Mouse (Mus musculus) c-Kit-positive CD71-positive TER-119-negative erythroid progenitor cells, embryonic 14.5 days (primary cell): ENCODE measurements around the gene Atrnl1.
"Not testable (repeated sequence)": the region's sequence is repeated elsewhere in the genome, so short reads cannot be mapped to it uniquely, and the experiment has no call there.

Experiments used
- DNase-seq: peaks from one replicate; pipeline ENCODE4 v3.0.0-alpha.2; 2013; ENCODE audit warnings: low read depth

Atrnl1 gene

DNA sequence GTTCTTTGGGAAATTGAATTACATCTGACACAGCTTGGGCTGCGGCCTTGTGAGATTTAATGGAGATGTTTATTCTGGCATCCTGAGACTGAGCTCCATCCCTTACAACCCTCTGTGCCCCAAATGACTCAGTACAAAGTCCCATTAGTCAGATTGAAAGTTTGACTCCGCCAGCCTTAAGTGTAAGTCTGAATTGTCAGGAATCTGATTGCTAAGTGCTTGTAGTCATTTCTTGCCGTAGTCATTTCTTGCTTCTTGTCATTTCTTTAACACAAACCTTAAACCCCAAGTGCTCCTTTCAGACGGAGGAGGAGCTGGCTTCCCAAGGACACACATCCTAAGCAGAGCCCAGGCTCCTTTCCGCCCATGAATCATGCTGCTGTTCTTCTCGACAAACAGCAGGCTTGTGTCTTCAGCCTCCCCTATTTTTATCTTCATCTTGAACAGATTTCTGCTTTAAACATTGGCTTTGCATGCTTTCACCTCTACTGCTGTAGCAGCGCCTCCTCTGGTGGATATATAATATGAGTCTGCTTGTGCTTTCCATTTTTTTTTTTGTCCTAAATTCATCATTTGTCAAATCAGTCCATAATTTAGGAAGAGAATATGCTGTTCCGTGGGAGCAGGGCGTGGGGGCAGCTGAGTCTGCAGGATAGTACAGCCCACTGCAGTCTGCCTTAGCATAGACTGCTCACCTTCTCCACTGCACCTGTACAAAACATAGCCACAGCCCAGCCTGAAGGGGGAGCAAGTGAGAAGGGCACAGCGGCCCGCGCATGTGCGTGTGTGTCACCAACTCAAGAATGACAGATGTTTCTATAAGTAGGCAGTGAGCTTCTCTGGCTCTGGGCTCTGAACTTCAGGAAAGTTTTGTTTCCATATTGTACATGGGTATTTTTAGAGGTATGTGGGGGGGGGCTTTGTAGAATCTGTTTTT is 214.7 kb downstream of the Atrnl1 start:
- no peak for DNase-seq

DNA sequence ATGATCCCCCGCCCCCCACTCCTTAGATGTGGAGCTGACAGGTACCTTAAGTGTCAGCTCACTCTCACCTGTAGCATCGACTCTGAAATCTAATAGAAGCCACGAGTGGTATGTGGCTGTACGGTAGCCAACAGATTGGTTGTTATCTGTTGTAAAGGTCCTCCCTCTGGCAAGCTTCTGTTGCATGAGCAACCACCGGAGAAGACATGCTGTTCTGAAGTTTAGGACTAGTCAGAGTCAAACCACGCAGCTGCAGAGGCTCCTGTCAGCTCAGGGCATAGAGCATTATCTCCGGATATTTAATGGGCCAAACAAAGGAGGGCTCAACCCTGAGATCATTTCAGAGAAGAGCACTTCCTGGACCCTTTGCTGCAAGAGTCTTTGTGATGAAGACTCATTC is 222.2 kb downstream of the Atrnl1 start:
- DNase-seq = no peak

DNA sequence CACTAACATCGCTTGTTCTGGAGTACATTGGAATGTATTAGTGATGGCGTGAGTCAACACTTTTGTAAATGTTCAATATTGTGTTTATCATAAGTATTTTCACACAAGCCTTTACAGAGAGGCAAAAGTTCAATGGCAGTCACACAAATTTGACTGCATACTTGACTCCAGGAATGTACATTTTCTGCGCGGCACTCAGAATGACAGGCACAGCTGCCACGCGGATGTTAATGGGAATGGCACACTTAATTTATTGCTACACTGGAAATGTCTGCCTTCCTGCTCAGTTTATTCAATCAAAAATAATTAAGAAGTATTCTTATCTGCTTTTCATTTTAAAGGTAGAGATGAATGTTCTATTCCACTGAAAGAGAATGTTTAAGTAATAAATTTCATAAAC is 227.0 kb downstream of the Atrnl1 start:
- no peak for DNase-seq

- DNase-seq = no peak
Measured at GRCm38 (mm10) chr19:57838546-57838945, 227.7 kb downstream of the Atrnl1 start.

GRCm38 (mm10) chr19:57849915-57850314 is 239.1 kb downstream of the Atrnl1 start:
- DNase-seq = no peak

DNA sequence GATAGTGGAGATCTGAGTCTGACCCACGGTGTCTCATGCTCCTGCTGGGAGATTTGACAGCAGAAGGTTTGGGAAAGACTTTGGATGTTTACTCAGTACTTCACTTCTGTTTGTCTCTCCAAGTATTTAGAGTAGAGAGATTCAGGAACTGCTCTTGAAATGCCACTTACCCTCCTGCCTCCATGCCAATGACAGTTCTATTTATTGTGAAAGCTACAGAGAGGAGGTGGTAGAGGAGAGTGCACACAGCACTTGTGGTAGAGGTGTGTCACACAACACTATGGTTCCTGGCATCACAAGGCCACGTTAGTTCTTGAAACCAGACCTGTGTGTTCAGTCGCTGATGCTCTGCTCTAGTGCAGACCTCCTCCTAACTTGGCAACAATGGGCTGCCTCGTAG is 257.5 kb downstream of the Atrnl1 start:
- DNase-seq = no peak

DNA sequence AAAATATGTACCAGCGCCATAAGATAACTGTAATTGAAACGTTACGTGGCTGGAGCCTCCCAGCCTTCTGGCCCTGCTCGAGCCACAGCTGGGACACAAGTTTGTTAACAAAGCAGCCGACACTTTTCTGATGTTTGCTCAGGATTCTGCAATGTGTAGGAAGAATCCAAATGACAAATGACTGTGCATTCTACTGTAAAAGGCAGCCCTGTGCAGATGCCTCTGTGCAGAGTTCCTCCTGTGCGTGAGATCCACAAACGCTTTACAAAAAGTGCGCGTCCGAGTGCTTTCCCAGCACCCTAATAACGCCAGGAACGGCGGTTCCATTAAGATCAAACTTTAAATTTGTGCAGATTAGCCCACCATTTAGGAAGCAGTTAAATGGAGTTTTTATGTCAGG is 260.0 kb downstream of the Atrnl1 start:
- DNase-seq = no peak

DNA sequence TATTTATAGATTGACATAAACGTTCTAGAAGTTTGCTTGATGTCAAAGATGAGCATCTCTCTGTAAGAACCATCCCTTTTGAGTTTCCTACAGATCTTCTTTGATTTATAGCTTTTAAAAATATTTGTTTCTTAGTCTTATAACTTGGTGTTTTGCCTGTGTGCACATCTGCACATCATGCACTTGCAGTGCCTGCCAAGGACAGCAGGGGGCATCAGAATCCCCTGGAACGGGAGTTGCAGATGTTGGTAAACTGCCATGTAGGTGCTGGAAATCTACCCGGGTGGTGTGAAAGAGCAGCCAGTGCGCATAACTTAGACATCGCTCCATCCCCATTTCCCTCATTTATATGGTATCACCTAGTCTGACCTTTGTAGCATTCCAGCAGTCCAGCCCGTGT is 265.2 kb downstream of the Atrnl1 start:
- no peak for DNase-seq

DNA sequence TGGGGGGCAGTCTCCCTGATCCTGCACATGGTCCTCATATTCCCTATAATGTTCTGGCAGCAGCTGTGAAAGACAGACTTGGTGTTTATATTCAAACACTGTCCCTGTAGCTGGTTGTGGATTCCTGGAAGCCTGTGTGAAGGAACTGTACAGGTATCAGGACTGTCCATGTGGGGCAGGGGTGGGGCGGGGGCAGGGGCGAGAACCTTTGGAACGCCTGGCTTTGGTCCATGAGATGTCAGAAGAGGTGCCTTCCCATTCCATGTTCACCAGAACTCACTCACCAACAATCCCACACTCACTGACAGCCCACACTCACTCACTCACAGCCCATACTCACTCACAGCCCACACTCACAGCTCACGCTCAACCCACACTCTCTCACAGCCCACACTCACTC is 266.5 kb downstream of the Atrnl1 start:
- DNase-seq = no peak

- no peak for DNase-seq
Measured at GRCm38 (mm10) chr19:57878583-57878982, 267.7 kb downstream of the Atrnl1 start.

- DNase-seq = not testable (repeated sequence)
Measured at GRCm38 (mm10) chr19:57879841-57880240, 269.0 kb downstream of the Atrnl1 start.

DNA sequence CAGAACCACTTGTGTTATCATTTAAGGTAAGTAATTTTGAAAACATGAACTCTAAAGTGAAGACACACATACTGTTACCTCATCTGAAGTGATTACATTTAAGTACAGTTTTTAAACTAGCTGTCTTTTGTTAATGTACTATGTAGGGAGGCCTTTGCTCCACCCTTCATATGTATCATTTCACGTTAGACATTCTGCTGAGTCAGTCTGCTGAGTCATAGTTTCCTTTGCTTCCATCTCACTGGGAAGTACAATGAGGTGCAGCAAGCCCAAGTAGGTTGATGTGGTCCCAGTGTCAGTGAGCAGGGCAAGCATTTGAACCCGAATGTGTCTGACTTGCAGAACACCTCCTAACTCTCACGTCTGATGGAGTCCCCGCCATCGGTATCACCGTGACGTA is 271.1 kb downstream of the Atrnl1 start:
- no peak for DNase-seq

- no peak for DNase-seq
Measured at GRCm38 (mm10) chr19:57888871-57889270, 278.0 kb downstream of the Atrnl1 start.

- DNase-seq = no peak
Measured at GRCm38 (mm10) chr19:57889741-57890140, 278.9 kb downstream of the Atrnl1 start.

GRCm38 (mm10) chr19:57890954-57891353 is 280.1 kb downstream of the Atrnl1 start:
- no peak for DNase-seq

DNA sequence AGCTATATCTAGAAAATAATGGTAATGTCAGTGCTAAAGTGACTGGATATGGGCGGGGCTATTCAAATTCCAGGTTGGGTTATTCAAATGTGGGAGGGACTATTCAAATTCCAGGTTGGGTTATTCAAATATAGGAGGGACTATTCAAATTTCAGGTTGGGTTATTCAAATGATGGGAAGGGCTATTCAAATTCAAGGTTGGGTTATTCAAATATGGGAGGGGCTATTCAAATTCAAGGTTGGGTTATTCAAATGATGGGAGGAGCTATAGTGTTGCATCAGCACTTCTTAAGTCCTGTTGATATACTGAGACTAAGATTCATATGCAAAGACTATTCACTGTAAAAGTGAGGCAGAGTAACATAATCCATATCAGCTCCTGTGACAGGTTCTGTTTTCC is 283.4 kb downstream of the Atrnl1 start:
- peak; percentile 78 for DNase-seq

GRCm38 (mm10) chr19:57900037-57900436 is 289.2 kb downstream of the Atrnl1 start:
- no peak for DNase-seq

- no peak for DNase-seq
Measured at GRCm38 (mm10) chr19:57909466-57909865, 298.6 kb downstream of the Atrnl1 start.

- no peak for DNase-seq
Measured at GRCm38 (mm10) chr19:57910650-57911049, 299.8 kb downstream of the Atrnl1 start.

DNA sequence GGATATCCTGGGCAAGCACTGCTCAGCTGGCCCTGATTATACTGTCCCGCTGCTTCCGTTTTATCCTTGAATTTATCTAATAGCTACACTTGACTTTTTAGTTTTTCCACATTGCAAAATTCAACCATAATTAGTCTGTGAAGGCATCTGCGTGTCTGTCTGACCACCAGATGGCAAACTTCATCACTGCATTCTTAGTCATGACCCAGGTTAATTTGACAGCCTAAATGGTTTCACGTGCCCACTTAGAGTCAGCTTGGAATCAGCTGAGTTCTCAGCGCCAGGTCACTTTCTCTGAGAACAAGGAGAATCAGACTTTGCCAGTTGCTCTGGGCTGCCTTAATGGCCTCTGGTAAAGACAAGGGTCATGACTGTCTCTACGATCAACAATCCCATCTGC is 305.5 kb downstream of the Atrnl1 start:
- DNase-seq = no peak

- DNase-seq = no peak
Measured at GRCm38 (mm10) chr19:57922991-57923390, 312.2 kb downstream of the Atrnl1 start.

DNA sequence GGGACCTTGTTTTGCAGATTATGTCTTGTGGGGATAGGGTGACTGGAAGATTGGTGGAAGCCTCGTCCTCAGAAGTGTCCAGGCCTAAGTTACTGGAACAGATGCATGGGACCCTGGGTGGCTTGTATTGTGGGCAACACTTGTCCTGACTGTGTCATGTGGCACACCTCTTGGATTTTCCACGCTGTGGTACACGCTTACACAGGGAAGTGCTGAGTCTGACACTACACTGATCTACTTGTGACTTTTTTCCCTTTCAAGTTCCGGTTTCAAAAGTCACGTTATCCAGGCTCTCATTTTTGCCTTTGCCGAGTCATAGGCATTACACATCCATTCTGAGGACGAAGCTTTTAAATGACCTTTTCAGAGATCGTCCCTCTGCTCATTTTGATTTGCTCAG is 314.0 kb downstream of the Atrnl1 start:
- DNase-seq = no peak

DNA sequence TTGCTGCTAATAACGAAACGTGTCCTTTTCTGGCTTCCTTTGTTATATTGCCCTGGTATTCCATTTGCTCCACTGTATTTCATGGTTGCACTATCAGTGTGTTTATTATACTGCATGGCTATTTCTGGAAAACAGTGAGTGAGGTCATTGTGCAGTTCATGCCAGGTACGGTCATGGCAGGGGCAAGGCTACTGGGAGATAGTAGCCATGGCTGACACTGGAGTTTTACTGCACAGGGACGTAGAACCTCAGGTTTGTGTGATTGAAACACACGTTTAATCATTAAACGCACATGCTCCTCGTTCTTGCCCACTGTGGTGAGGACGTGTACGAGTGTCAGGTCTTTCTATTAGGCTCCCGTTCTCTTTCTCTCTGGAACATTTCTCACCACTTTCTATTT is 314.8 kb downstream of the Atrnl1 start:
- no peak for DNase-seq
